Mouse (Mus musculus) brown adipose tissue, adult 24 weeks (tissue): ENCODE data around the gene Plvap. TPM values are rescaled to one million over a fixed set of nuclear protein-coding genes. Genes with fewer than 3 reads are reported as not detected.
"Not testable (repeated sequence)": the region's sequence is repeated elsewhere in the genome, so short reads cannot be mapped to it uniquely, and the experiment has no call there.

Experiments
- H3K27ac ChIP-seq: fragments of 200-500 bp; replicated peaks from 2 replicates; pipeline ENCODE4 v1.5.1; 2012; ENCODE audit warnings: low read depth, mild to moderate bottlenecking, low read length
- H3K4me1 ChIP-seq: fragments of 200-500 bp; 2 replicates; pipeline ENCODE4 v1.6.1; 2012; ENCODE audit warnings: low read length, mixed read lengths; ENCODE audit not compliant: control insufficient read depth, insufficient read depth, insufficient read length
- H3K4me3 ChIP-seq: fragments of 200-500 bp; 2 replicates; pipeline ENCODE4 v1.5.1; 2012; ENCODE audit warnings: low read depth, mild to moderate bottlenecking, low read length, moderate library complexity; ENCODE audit not compliant: insufficient read depth
- polyA plus RNA-seq: library from polyadenylated mRNA; stranded (reverse); fragments of >200 nt; gene quantifications from 2 replicates; pipeline ENCODE4 v1.2.4, GENCODE M21; 2012; ENCODE audit not compliant: missing spikeins, insufficient read depth, insufficient read length

The Plvap gene
- polyA plus RNA-seq, 1 experiment = 4.3 TPM

- Histone ChIP-seq H3K4me3 (peak overlapping the region; percentile 67), H3K27ac (no peak overlapping the region)
These were observed 24.1 kb upstream of the Plvap start for GRCm38 (mm10) chr8:71535663-71536062.

GRCm38 (mm10) chr8:71534263-71534810, 22.8 kb upstream of the Plvap start:
- H3K4me1 ChIP-seq = peaks cover 9% of the 10 kb centered on the region; the same call in 1 of the 2 replicates
- no peak overlapping the region for H3K4me3 ChIP-seq
- H3K27ac ChIP-seq = no peak overlapping the region

More at GRCm38 (mm10) chr8:71535663-71536062, 24.1 kb upstream of the Plvap start:
- H3K4me1 ChIP-seq = peaks cover 9% of the 10 kb centered on the region; the same call in 1 of the 2 replicates

- not testable (repeated sequence) for H3K4me3 ChIP-seq, H3K27ac ChIP-seq
- peaks cover 13% of the 10 kb centered on the region for H3K4me1 ChIP-seq
These were observed 19.3 kb upstream of the Plvap start for GRCm38 (mm10) chr8:71530735-71531467.

GRCm38 (mm10) chr8:71528362-71529073, 17.0 kb upstream of the Plvap start:
- H3K4me1 ChIP-seq = peaks cover 11% of the 10 kb centered on the region
- H3K27ac ChIP-seq = peak overlapping the region; percentile 93
- no peak overlapping the region for H3K4me3 ChIP-seq

GRCm38 (mm10) chr8:71527162-71527870, 15.8 kb upstream of the Plvap start:
- peak overlapping the region; percentile 93 for H3K27ac ChIP-seq
- H3K4me3 ChIP-seq = no peak overlapping the region
- H3K4me1 ChIP-seq = peaks cover 11% of the 10 kb centered on the region

GRCm38 (mm10) chr8:71526272-71526671, 14.7 kb upstream of the Plvap start:
- Histone ChIP-seq H3K27ac (peak overlapping the region; percentile 74), H3K4me1 (peaks cover 11% of the 10 kb centered on the region), H3K4me3 (no peak overlapping the region)

- H3K4me3 ChIP-seq = no peak within 1 kb of the TSS
- peaks cover 11% of the 10 kb centered on the region for H3K4me1 ChIP-seq
- H3K27ac ChIP-seq = peak within 1 kb of the TSS; percentile 74
These were observed 13.9 kb upstream of the Plvap start, which contains the start of gene Ccdc194 for GRCm38 (mm10) chr8:71525226-71526050. Ccdc194 (minus strand) TSS chr8:71525711.

GRCm38 (mm10) chr8:71521634-71522033, 10.1 kb upstream of the Plvap start:
- Histone ChIP-seq H3K4me3 (no peak overlapping the region), H3K27ac (no peak overlapping the region), H3K4me1 (peaks cover 3% of the 10 kb centered on the region; the same call in 1 of the 2 replicates)

- H3K4me3 ChIP-seq, H3K4me1 ChIP-seq, H3K27ac ChIP-seq: not testable (repeated sequence)
These were observed 7.7 kb upstream of the Plvap start for GRCm38 (mm10) chr8:71519037-71519825.

- Histone ChIP-seq H3K4me3 (no peak overlapping the region), H3K27ac (no peak overlapping the region), H3K4me1 (no peaks in the 10 kb centered on the region; the same call in 1 of the 2 replicates)
These were observed 5.2 kb upstream of the Plvap start for GRCm38 (mm10) chr8:71516786-71517185.

- Histone ChIP-seq H3K27ac (no peak overlapping the region), H3K4me3 (no peak overlapping the region)
These were observed 3.5 kb upstream of the Plvap start for GRCm38 (mm10) chr8:71515043-71515442.

GRCm38 (mm10) chr8:71513018-71513754, 1.6 kb upstream of the Plvap start:
- Histone ChIP-seq H3K4me1 (no peaks in the 10 kb centered on the region; the same call in 1 of the 2 replicates), H3K27ac (no peak overlapping the region), H3K4me3 (no peak overlapping the region)

More at GRCm38 (mm10) chr8:71515043-71515442, 3.5 kb upstream of the Plvap start:
- no peaks in the 10 kb centered on the region; the same call in 1 of the 2 replicates for H3K4me1 ChIP-seq

- Histone ChIP-seq H3K27ac (no peak overlapping the region), H3K4me3 (no peak overlapping the region), H3K4me1 (peaks cover 4% of the 10 kb centered on the region; the same call in 1 of the 2 replicates)
These were observed 2.2 kb downstream of the Plvap start for GRCm38 (mm10) chr8:71509316-71509715.
